Mouse (Mus musculus) c-Kit-positive CD71-negative TER-119-negative erythroid progenitor cells, embryonic 14.5 days (primary cell): ENCODE measurements around the gene Adcy5.

Experiments
- DNase-seq: peaks from one replicate; pipeline ENCODE4 v3.0.0-alpha.2; 2013; ENCODE audit warnings: low read depth

Adcy5 gene

GRCm38 (mm10) chr16:35156306-35156695, 1.6 kb downstream of the Adcy5 start:
- DNase-seq = peak; percentile 19

- DNase-seq = no peak
Measured at GRCm38 (mm10) chr16:35156832-35157231, 2.2 kb downstream of the Adcy5 start.

GRCm38 (mm10) chr16:35159532-35159931, 4.9 kb downstream of the Adcy5 start:
- DNase-seq = no peak

GRCm38 (mm10) chr16:35159991-35160390, 5.3 kb downstream of the Adcy5 start:
- no peak for DNase-seq

GRCm38 (mm10) chr16:35164361-35165224, 9.9 kb downstream of the Adcy5 start:
- DNase-seq = no peak

- no peak for DNase-seq
Measured at GRCm38 (mm10) chr16:35165361-35165760, 10.7 kb downstream of the Adcy5 start.

GRCm38 (mm10) chr16:35165788-35166187, 11.1 kb downstream of the Adcy5 start:
- DNase-seq = no peak

GRCm38 (mm10) chr16:35169431-35169830, 14.8 kb downstream of the Adcy5 start:
- DNase-seq = no peak

- no peak for DNase-seq
Measured at GRCm38 (mm10) chr16:35172195-35172594, 17.5 kb downstream of the Adcy5 start.

- no peak for DNase-seq
Measured at GRCm38 (mm10) chr16:35178516-35178915, 23.8 kb downstream of the Adcy5 start.

GRCm38 (mm10) chr16:35179082-35179481, 24.4 kb downstream of the Adcy5 start:
- no peak for DNase-seq

- no peak for DNase-seq
Measured at GRCm38 (mm10) chr16:35183161-35183560, 28.5 kb downstream of the Adcy5 start.

GRCm38 (mm10) chr16:35188111-35188510, 33.4 kb downstream of the Adcy5 start:
- no peak for DNase-seq

- no peak for DNase-seq
Measured at GRCm38 (mm10) chr16:35189420-35190141, 34.9 kb downstream of the Adcy5 start.

GRCm38 (mm10) chr16:35190777-35191176, 36.1 kb downstream of the Adcy5 start:
- no peak for DNase-seq

GRCm38 (mm10) chr16:35191271-35191670, 36.6 kb downstream of the Adcy5 start:
- DNase-seq = no peak

GRCm38 (mm10) chr16:35192471-35192870, 37.8 kb downstream of the Adcy5 start:
- DNase-seq = no peak

GRCm38 (mm10) chr16:35193357-35193756, 38.7 kb downstream of the Adcy5 start:
- DNase-seq = no peak

GRCm38 (mm10) chr16:35199721-35200431, 45.2 kb downstream of the Adcy5 start:
- no peak for DNase-seq

GRCm38 (mm10) chr16:35200432-35201142, 45.9 kb downstream of the Adcy5 start:
- DNase-seq = no peak

- no peak for DNase-seq
Measured at GRCm38 (mm10) chr16:35201281-35201680, 46.6 kb downstream of the Adcy5 start.

- DNase-seq = no peak
Measured at GRCm38 (mm10) chr16:35203511-35203910, 48.8 kb downstream of the Adcy5 start.
